Mouse (Mus musculus) heart, postnatal 14 days (tissue): ENCODE data around the gene Arhgap6. TPM values are rescaled to one million over a fixed set of nuclear protein-coding genes. Genes with fewer than 3 reads are reported as not detected.

Experiments used
- DNase-seq, 2 experiments: peaks; one replicate each; pipeline ENCODE4 v3.0.0; 2021 to 2022
- intact Hi-C: fragments of 180-260 bp; cut with DNase I; formaldehyde crosslinking; loops from one replicate; pipeline ENCODE4 v1.15.1; 2025
- total RNA-seq, 2 experiments: library from RNA; stranded (reverse); gene quantifications; 2 replicates each; pipeline ENCODE4 v1.2.3; 2021

The Arhgap6 gene
- total RNA-seq, 2 experiments from 2014 or later: 4.0 to 4.1 TPM

GRCm38 (mm10) chrX:168943217-168943616 lies 148.3 kb downstream of the Arhgap6 start:
- intact Hi-C loops: no loop called here

GRCm38 (mm10) chrX:168975444-168975843 lies 180.5 kb downstream of the Arhgap6 start:
- DNase-seq: no peak
- intact Hi-C loops: no loop called here

More at GRCm38 (mm10) chrX:168943217-168943616, 148.3 kb downstream of the Arhgap6 start:
- no peak for DNase-seq

GRCm38 (mm10) chrX:168977776-168978175 lies 182.9 kb downstream of the Arhgap6 start:
- intact Hi-C loops: no loop called here
- no peak for DNase-seq

GRCm38 (mm10) chrX:168980370-168980769 lies 185.5 kb downstream of the Arhgap6 start:
- intact Hi-C loops: no loop called here
- DNase-seq: no peak

GRCm38 (mm10) chrX:169007066-169007465 lies 212.2 kb downstream of the Arhgap6 start:
- DNase-seq: peak in 1 of 2 experiments; percentile 3
- intact Hi-C loops: no loop called here

- intact Hi-C loops: no loop called here
- DNase-seq: no peak
Observed at GRCm38 (mm10) chrX:169012701-169013100, 217.8 kb downstream of the Arhgap6 start.

- intact Hi-C loops: no loop called here
- DNase-seq: no peak
Observed at GRCm38 (mm10) chrX:169034390-169034789, 239.5 kb downstream of the Arhgap6 start.

- intact Hi-C loops: loop anchor here (2.0 to 5.0 kb wide), 3 partner anchors 51 to 261 kb away; no protein-coding TSS in a partner anchor
- DNase-seq: peak; percentile 74
Observed at GRCm38 (mm10) chrX:169036403-169037296, 241.8 kb downstream of the Arhgap6 start.

GRCm38 (mm10) chrX:169037401-169037800 lies 242.5 kb downstream of the Arhgap6 start:
- intact Hi-C loops: loop anchor here (2.0 to 5.0 kb wide), 3 partner anchors 50 to 260 kb away; no protein-coding TSS in a partner anchor
- no peak for DNase-seq

- intact Hi-C loops: no loop called here
- no peak for DNase-seq
Observed at GRCm38 (mm10) chrX:169043872-169044271, 249.0 kb downstream of the Arhgap6 start.

- DNase-seq: no peak
- intact Hi-C loops: no loop called here
Observed at GRCm38 (mm10) chrX:169047595-169047994, 252.7 kb downstream of the Arhgap6 start.

- intact Hi-C loops: no loop called here
- DNase-seq: no peak
Observed at GRCm38 (mm10) chrX:169049550-169049949, 254.7 kb downstream of the Arhgap6 start.

GRCm38 (mm10) chrX:169053907-169054476 lies 259.1 kb downstream of the Arhgap6 start:
- intact Hi-C loops: no loop called here
- DNase-seq: peak in 1 of 2 experiments; percentile 14

GRCm38 (mm10) chrX:169062555-169062954 lies 267.7 kb downstream of the Arhgap6 start:
- no peak for DNase-seq
- intact Hi-C loops: no loop called here

GRCm38 (mm10) chrX:169065298-169065697 lies 270.4 kb downstream of the Arhgap6 start:
- intact Hi-C loops: no loop called here
- no peak for DNase-seq

- intact Hi-C loops: no loop called here
Observed at GRCm38 (mm10) chrX:169065922-169066321, 271.0 kb downstream of the Arhgap6 start.

GRCm38 (mm10) chrX:169075020-169075419 lies 280.1 kb downstream of the Arhgap6 start:
- intact Hi-C loops: no loop called here
- no peak for DNase-seq

More at GRCm38 (mm10) chrX:169065922-169066321, 271.0 kb downstream of the Arhgap6 start:
- no peak for DNase-seq

- DNase-seq: no peak
- intact Hi-C loops: no loop called here
Observed at GRCm38 (mm10) chrX:169081609-169082008, 286.7 kb downstream of the Arhgap6 start.

GRCm38 (mm10) chrX:169085871-169086270 lies 291.0 kb downstream of the Arhgap6 start:
- peak; percentile 39 to 62 for DNase-seq
- intact Hi-C loops: loop anchor here (2.0 to 5.0 kb wide), 2 partner anchors 49 to 147 kb away; no protein-coding TSS in a partner anchor

- DNase-seq: peak in 1 of 2 experiments; percentile 45
- intact Hi-C loops: loop anchor here (5.0 kb wide), 1 partner anchor 52 kb away; no protein-coding TSS in a partner anchor
Observed at GRCm38 (mm10) chrX:169089221-169089620, 294.3 kb downstream of the Arhgap6 start.

GRCm38 (mm10) chrX:169094601-169095000 lies 299.7 kb downstream of the Arhgap6 start:
- intact Hi-C loops: no loop called here
- DNase-seq: no peak
